Mouse (Mus musculus) thymus, postnatal 4 days (tissue): Measurements from ENCODE around the gene Afg3l1.
"Not testable (repeated sequence)": the region's sequence is repeated elsewhere in the genome, so short reads cannot be mapped to it uniquely, and the experiment has no call there.

ENCODE experiments used
- DNase-seq: peaks from one replicate; pipeline ENCODE4 v3.0.0; 2021

The Afg3l1 gene

DNA sequence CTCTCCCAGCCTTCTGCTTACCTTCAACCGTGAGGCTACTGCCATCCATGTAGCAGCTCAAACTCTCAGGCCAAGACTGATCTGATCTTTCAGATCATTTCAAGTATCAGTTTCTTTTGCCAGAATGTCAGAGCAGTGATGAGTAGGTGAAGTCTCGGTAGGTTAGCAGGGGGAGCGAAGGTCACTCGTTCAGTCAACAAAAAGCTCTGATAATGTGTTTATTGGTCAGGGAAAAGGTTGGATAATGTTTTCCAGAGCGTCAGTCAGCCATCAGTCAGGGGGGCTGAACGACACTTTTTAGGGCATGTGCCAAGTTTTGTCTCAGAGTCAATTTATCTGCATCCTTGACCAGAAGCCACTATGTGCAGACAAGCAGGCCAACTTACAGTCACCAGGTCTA lies 4.7 kb upstream of the Afg3l1 start:
- not testable (repeated sequence) for DNase-seq

DNA sequence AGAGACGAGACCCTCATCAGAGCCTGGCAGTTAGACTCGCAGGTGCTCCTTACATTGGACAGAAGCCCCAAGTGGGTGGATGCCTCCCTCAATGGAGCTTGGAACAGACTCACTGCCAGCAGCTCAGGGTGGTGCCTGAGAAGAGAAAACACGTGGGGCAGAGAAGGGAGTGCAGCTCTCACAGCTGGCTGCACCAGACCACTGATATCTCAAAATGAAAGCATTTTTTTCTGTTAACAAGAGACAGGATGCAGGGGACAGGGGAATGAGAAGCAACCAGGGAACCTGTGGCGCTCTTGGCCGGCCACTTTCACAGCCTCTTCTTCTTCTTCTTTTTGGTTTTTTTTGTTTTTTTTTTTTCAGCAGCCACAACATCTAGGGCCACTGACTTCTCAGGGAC lies 3.2 kb upstream of the Afg3l1 start:
- not testable (repeated sequence) for DNase-seq

DNA sequence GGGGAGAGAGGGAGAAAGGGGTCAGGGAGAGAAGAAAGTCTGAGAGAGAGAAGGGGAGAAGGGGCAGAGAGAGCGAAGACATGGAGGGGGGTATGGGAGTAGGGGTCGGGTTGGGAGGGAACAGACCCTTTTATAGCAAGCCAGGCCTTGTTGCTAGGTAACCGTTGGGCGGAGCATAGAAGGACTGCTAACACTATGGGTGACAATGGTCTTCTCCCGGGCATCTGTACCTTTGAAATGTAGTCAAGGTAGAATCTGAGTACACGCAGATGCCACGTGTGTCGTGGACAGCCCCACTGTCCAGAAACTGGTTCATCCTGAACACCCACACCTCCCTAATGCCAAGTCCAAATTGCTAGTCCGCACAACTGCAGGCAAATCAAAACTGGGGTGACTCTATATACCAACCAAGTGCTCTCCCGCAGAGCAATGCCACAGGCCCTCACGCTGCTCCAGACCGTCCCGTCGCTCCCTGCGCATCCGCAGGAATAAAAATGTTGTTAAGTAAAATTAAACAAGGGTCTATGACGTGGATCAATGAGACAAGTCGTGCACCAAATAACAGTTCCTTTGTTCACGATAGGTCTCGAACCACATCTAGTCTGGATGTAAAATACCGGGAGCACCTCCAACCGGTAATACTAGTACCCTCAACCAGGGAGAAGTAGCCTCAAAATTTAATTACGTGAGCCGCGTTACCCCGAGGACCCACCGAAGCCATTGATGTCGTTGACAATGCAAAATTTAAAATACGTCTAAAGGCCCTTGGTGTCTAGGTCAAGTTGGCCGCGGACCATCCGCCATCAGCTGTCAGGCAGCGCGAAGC lies 579 bp upstream of the Afg3l1 start:
- peak; percentile 34 for DNase-seq

DNA sequence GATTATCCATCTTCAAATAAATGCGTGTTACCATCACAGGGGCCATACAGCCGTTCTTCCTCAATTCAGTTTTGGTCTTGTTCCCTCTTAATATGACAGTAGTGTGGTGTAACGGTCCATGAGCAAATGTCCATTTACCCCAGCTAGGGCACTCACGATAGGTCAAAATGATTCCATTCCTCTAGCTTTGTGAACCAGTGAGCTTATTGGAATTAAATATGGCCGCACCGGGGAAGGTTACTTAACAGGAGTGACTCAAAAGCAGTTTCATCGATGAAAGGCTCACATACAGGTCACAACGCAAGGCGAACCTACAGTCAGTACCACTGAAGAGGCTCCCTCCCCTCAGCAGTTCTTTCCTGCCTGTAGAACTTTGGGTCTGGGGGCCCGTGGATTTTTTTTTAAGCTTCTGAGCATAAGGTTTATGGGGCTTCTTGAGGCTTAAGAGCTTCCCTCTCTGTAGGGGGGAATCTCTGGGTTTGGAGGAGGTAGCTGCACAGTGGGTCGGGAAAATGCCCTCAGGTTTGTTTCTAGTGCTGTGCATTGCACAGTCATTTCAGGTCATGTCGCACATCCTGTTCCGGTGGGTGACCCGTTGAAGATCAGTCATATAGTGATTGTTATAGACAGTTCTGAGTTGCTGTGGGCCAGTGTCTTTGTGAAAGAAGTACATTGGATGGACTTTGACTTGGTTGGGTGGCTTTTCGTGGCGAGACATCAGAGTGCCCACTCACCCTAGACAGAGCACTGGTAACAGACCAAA lies 934 bp downstream of the Afg3l1 start:
- no peak for DNase-seq

DNA sequence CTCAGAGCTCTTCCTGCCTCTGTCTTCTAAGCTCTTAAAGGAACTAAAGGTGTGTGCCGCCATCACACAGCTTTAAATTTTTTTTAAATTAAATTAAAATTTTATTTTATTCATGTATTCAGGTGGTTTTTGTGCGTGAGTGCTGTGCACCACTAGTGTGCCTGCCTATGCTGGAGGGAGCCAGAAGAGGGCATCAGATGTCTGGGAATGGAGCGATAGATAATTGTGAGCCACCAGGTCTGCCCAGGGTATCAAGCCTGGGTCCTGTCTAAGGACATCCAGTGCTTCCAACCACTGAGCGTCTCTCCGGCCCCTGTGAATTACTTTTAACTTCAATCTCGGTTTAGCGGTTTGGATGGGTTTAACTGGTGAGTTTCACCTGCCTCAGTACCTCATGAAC lies 4.9 kb downstream of the Afg3l1 start:
- DNase-seq = peak; percentile 39

DNA sequence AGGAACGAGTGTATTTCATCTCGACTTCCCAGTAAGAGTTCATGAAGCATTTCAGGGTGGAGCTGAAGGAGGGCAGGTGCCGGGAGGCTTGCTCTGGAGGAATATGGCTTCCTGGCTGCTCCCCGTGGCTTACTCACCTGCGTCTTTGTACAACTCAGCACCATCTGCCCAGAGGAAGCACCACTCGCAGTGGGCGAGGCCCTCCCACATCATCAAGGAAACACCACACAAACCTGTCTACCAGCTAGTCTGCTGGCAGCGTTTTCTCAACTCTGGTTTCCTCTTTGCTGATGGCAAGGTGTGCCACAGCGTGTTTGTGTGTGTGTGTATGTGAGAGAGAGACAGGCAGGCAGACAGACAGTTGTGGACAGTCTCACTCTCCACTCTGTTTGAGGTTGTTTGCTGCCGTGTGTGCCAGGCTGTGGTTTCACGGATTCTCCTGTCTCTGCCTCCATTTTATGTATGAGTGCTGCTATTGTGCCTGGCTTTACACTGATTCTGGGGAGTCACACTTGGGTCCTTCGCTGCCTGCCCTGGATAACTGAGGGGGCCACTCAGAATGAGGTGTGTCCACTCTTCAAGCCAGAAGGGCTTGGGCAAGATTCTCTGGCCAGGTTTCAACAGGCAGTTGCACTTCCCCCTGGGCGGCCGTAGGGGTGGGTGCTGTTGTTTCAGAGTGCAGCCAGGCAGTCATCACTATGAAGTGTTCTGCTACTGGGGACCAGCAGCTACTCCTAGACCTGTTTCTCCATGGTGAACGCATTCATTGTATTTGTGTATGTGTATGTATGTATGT lies 13.8 kb downstream of the Afg3l1 start:
- no peak for DNase-seq

DNA sequence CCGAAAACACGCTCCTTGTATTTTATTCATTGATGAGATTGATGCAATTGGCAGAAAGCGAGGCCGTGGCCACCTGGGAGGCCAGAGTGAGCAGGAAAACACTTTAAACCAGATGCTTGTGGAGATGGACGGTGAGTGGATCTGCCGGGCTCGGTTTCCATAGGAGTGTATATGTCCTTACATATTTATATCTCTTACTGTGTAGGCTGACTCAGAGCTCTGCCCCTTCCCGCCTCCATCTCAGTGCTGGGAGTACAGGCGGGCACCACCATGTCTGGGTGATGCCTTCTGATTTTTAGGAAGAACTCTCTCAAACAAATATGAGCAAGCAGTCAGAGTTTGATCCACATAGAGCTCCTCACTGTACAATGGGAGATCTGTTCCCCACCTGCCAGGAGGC lies 15.2 kb downstream of the Afg3l1 start:
- DNase-seq = no peak

DNA sequence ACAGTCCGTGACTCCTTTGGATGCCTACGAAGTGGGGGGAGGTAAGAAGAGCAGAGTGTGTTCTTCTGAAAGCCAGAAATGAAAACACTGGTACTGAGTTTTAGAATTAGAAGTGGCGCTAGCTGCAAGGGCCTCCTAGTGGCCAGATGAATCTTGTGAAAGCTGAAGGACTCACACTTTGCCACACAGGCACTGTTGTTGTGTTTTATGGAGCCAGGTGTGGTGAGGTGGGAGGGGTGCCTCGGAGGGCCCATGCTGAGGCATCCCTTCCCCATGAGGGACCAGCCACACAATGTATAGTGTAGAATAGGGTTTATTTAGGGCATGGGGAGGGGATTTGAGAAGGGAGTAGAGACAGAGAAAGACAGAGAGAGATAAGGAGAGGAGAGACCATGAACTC lies 20.0 kb downstream of the Afg3l1 start:
- no peak for DNase-seq

DNA sequence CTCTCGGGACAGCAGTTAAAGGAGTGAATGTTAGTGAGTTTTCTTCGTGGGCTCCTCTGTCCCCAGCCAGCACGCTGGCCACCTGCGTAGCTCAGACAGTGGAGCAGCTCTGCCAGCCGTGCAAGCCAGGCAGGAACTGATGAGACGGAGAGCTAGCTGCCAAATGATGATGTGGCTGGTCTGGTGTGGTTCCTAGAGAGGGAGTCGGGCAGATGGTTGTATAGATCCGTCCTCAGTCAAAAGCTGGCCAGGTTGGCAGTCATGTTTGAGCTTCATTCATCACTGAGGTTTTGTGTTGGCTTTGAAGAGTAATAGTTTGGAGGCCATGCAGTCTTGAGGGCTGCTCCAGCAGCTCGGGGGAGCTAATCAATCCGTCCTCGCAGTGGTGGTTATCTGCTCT lies 21.3 kb downstream of the Afg3l1 start:
- DNase-seq = no peak

DNA sequence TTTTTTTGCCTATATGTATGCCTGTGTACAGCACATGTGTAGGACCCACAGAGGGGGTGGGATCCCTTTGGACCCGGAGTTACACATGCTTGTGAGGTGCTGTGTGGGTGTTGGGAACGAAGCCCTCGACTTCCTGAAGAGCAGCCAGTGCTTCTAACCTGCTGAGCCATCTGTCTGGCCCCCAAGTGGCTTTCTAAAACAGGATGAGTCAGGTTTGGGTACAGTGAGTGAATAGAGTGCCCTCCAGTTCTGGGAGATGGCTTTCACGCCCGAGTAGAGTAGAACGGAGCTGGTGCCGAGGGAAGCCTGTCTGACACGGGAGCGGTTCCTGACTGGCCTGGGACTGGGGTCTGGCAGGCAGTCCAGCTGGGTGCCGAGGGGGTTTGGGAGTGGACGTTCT lies 21.9 kb downstream of the Afg3l1 start:
- no peak for DNase-seq

DNA sequence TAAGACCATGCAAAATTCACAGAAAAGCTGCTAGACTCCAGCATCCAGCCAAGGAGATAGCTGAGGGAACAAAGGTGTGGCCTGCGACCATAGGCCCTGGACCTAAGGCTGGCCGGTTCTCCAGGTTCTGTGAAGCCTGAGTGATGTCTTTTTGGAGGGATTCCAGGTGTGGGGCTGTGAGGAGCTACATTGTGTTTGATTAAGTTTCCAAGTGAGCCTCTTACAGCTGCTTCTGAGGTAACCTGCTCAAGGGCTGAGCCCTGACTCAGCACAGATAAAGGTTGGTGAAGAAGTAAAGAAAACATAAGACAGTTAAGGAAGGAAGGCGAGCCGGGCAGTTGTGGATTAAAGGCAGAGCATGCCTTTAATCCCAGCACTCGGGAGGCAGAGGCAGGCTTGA lies 24.5 kb downstream of the Afg3l1 start:
- DNase-seq = no peak

DNA sequence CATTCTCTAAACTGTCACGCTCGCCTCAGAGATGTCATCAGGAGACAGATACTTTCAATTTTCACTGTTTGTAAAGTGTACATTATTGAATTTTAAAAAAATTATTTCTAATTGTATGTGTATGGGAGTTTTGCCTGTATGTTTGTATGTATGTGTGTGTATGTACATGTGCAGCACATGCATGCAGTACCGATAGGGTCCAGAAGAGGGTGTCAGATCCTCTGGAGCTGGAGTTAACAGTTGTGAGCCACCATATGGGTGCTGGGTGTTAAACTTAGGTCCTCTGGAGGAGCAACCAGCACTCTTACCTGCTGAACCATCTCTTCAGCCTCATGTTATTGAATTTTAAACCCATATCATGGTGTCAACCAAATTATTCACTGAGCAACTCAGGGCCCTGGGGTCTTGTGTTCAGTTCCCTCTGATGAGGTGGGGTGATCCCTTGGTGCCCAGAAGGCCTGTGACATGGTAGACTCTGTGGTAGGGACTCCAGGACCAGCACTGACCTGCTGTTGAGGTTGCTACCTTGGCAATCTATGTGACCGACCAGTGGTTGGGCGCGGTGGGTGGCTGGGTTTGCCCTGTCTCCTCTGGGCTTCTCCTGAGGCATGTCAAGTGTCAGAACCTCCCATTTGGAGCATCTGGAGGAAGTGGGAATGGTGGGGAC lies 26.2 kb downstream of the Afg3l1 start:
- DNase-seq = peak; percentile 41

DNA sequence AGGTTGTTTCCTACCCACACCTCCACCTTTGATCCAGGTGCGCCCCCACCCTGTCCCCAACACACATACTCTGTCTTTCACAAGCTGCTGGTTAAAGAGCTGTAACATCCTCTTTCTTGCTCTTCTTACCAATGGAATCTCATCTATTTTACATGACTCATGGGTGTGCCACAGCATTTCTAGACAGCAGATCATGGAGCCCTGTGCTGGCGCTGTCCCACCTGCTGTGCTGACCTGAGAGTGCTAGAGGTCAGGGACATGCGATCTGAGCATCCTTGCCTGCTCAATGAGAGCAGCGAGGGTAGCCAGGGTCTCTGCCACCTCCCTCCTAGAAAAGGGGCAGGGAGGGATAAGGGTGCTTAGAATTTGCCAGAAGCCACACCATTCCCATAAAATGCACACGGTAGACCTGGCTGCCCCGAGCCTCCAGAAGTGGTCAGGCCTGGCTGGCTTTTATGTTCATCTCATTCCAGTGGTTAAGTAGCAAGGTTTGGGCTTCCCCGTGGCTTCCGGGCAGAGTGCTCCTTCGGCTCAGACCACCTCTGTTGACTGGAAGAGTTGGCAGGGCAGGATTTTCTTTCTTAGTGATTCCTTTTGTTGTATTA lies 27.0 kb downstream of the Afg3l1 start:
- no peak for DNase-seq

DNA sequence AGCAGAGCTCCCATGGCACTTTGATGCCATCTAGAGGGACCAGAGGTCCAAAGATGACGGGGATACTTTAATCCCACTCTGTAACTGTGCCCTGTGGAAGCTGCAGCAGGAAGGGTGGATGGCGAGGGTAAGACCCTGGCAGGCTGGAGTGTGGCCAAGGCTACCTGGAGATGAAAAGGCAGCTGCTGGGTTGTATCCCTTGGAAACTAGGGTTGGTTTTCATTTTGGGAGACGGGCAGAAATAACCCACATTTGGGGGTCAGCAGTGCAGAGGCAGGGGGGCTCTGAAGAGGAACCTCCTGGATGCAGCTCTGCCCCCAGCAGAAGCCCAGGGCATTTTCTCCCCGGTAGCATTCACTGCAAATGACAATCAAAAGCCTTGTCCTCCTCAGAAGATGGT lies 27.6 kb downstream of the Afg3l1 start:
- DNase-seq = no peak

DNA sequence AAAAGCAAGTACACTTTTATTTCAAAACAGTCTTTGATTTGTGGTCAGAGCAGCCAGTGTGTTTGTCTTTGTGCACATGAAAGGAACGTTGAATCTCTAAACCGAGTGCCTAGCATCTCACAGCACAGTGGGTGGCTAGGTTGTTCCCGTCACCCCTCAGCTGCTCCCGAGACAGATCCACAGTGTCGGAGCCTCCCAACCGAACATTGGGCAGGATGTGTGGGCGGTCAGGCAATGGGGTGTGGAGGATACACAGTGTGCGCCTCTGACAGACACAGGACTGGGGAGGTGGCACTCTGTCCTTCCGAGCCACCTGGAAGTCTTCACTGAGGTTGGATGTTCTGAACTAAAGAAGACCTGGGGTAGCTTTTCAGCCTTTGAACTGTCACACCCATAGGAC lies 28.0 kb downstream of the Afg3l1 start:
- no peak for DNase-seq

DNA sequence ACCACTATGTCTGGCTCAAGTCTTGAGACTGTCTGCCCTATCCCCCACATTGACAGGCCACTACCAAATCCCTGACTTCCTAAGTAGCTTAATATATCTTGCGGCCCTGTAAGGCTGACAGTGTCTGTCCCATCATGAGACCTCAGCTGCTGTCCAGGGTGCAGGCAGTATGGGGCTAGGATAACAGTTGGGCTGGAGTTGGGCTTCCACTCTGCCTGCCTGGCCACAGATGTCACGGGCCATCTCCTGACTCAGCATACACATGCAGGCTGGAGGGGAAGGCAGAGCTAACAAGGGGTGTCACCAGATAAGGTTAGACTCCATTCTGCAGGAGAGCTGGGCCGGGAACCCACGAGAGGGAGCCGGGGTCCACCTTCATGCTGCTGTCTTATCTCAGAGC lies 29.4 kb downstream of the Afg3l1 start:
- no peak for DNase-seq

DNA sequence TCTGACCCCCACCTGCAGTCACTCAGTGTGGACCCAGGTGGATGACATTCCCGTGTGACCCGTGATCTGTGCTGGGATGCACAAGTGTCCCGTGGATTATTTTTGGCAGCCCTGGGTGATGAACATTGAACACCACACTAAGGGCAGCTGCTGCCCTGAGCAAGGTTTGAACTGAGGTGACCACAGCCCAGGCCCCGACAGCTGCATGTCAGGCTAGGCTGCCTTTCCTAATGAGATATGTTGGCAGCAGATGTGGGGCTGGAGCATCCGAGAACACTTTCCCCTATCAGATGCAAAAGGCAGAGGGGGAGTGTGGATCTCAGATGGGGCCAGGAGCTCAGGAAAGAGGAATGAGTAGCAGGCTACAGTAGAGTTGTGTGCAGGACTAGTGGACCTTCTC lies 33.1 kb downstream of the Afg3l1 start:
- DNase-seq = no peak

DNA sequence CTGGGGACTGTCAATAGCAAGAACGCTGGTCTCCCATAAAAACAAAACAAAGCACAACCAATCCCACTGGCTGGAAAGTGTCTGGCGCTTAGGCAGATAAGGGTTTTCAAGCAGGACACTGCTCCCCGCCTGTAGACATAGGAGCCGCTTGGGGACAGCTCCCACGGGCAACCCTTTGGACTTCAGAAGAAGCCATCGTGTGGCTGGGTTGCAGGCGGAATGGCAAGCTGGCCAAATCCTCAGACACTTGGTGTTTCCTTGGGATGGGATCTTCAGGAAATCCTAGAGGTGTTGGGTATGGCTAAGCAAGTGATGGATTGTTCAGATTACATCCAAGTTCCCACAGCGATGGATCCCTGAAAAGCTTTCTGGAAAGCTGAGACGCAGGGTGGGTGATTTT lies 36.4 kb downstream of the Afg3l1 start:
- no peak for DNase-seq

DNA sequence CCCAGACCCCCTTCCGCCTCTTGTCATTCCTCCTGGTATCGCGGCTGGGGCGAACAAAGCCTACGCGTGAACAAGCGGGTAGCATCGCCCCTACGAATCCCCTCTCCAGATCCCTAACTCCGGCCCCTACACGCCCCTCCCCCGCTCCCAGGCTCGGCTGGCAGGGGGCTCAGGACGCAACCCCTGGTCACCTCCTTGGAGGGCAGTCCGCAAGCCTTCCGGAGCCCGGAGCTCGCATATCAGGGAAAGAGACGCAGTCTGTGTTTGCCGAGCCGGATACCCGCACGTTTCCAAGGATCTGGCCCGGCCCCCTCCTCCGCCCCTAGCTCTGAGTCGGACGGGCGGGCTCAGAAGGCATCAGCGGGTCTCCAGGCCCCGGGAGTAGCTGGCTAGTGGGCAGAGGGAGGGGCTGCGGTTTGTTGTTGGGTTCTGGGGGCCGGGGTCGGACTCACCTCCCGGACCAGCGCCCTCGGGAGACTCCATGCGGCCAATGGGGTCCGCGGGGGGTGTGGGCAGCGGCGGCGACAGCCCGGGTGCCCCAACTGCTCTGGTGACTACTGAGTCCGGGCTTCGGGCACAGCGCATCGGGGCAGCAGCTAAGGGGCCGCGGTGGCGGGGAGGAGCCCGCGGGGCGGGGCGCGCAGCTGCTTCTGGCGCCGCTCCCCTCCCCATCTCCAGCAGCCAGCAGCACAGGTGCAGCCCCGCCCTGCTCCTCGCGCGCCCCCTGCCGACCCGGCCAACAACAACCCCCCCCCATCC lies 37.3 kb downstream of the Afg3l1 start, which contains the start of gene Dbndd1:
TSS of gene Dbndd1 (minus strand) at position 683 of the 759 bp plus-strand sequence.
- DNase-seq = peak; percentile 98

DNA sequence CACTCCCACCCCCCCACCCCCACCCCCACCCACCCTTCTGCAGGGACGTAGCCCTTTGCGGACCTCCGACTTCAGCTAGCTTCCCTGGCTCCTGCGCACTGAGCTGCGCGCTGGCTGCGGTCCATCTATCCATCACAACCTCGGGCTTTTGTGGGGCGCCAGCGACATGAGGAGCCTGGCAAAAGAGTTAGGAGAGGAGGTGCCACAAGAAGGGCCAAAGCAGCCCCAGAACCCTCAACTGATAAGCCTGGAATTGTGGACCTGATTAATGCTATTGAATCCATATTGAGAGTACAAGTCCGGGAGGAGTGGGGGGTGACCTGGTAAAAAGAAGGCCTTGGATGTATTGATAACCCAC lies 37.8 kb downstream of the Afg3l1 start:
- no peak for DNase-seq

DNA sequence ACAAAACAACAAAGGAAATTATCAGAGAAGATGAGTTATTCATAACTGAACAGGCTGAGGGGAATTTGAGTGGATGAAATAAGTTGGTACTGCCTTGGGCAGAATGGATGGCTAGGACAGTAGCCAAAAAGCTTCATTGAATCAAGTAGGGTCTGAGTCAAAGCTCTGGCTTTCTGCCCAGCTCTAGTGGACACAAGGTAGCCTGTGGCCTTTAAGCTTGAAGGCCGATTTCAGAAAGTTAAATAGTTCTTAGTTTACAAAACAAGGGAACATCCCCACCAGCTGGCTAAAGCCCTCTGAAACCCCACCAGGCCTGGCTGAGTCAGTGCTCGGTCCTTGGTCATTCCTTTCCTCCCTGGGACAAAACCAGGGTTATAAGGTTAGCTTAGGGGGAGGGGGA lies 38.9 kb downstream of the Afg3l1 start:
- DNase-seq = no peak

DNA sequence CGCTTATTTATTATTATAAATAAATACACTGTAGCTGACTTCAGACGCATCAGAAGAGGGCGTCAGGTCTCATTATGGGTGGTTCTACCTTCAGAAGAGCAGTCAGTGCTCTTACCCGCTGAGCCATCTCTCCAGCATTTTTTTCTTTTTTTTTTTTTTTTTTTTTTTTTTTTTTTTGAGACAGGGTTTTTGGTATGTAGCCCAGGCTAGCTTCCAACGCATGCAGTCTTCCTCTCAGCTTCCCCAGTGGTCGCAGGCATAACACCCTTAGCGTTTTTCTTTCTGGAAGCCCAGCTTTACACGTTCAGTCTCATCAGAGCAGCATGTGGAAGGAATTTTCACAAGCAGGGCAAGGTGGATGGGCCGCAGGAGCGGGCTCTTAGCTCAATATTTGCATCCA lies 40.5 kb downstream of the Afg3l1 start:
- DNase-seq = no peak
